31 mouse cellular contexts compared by ENCODE assay signal in the genomic region with DNA sequence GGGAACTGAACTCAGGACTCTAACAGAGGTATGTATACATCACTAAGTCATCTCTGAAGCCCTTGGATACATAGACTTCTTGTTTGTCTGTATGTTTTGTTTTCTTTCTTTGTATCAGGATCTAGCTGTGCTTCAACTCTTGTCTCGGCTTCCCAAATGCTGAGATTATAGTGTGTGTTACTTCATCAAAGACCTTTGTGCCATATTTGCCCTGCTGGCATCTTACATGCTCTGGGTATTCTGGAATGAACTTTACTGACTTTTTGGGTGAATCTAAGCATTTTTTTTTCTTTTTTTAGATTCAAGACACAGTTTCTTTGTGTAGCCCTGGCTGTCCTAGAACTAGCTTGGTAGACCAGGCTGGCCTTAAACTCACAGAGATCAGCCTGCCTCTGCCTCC.
"Had no signal": no experiment of that assay in that cellular context is flagged by ENCODE, and none has a peak within 500 bp of the region (broad histone marks: within the 10 kb centered on the region; RNA-seq: fewer than 3 reads in every experiment).

No protein-coding gene starts in this region.

- H3K27me3 ChIP-seq: limb, embryonic 12.5 days; limb, embryonic 13.5 days; limb, embryonic 15.5 days; liver, embryonic 12.5 days; liver, embryonic 13.5 days; liver, embryonic 15.5 days; lung, embryonic 15.5 days; megakaryocyte, embryonic 14.5 days; midbrain, embryonic 12.5 days; midbrain, embryonic 13.5 days; midbrain, embryonic 15.5 days; neural tube, embryonic 12.5 days had no signal

- H3K27ac ChIP-seq: limb, embryonic 10.5 days; limb, embryonic 12.5 days; limb, embryonic 13.5 days; limb, embryonic 15.5 days; liver, embryonic 12.5 days; liver, embryonic 13.5 days; liver, embryonic 14.5 days; liver, embryonic 15.5 days; lung, embryonic 15.5 days; macrophage; midbrain, embryonic 10.5 days; midbrain, embryonic 12.5 days; midbrain, embryonic 13.5 days; midbrain, embryonic 15.5 days; neural tube, embryonic 12.5 days had no signal

- H3K4me3 ChIP-seq: limb, embryonic 10.5 days; limb, embryonic 12.5 days; limb, embryonic 13.5 days; limb, embryonic 15.5 days; liver, embryonic 12.5 days; liver, embryonic 13.5 days; liver, embryonic 15.5 days; lung, embryonic 15.5 days; megakaryocyte, embryonic 14.5 days; midbrain, embryonic 10.5 days; midbrain, embryonic 12.5 days; midbrain, embryonic 13.5 days; midbrain, embryonic 15.5 days; myocyte; neural tube, embryonic 12.5 days had no signal

- H3K4me1 ChIP-seq: limb, embryonic 10.5 days; limb, embryonic 12.5 days; limb, embryonic 13.5 days; limb, embryonic 15.5 days; liver, embryonic 12.5 days; liver, embryonic 13.5 days; liver, embryonic 15.5 days; lung, embryonic 15.5 days; midbrain, embryonic 10.5 days; midbrain, embryonic 12.5 days; midbrain, embryonic 13.5 days; neural tube, embryonic 12.5 days had no signal

- H3K9ac ChIP-seq: limb, embryonic 12.5 days; limb, embryonic 13.5 days; limb, embryonic 15.5 days; liver, embryonic 12.5 days; liver, embryonic 13.5 days; liver, embryonic 14.5 days; liver, embryonic 15.5 days; lung, embryonic 14.5 days; lung, embryonic 15.5 days; midbrain, embryonic 12.5 days; midbrain, embryonic 13.5 days; midbrain, embryonic 15.5 days; neural tube, embryonic 12.5 days had no signal

- DNase-seq: left cerebral cortex, postnatal 4 days; liver; liver, embryonic 13.5 days; lung, adult 18-20 months; lung, adult 2 months; lung, embryonic 14.5 days; lung, postnatal 10 days; lung, postnatal 14 days; lung, postnatal 36 days; lung, postnatal 4 days; midbrain, embryonic 14.5 days had no signal

- H3K4me2 ChIP-seq: limb, embryonic 12.5 days; limb, embryonic 13.5 days; limb, embryonic 15.5 days; liver, embryonic 11.5 days; liver, embryonic 12.5 days; liver, embryonic 13.5 days; liver, embryonic 15.5 days; lung, embryonic 14.5 days; lung, embryonic 15.5 days; midbrain, embryonic 11.5 days; midbrain, embryonic 12.5 days; midbrain, embryonic 13.5 days; midbrain, embryonic 15.5 days; neural tube, embryonic 12.5 days had no signal

- H3K9me3 ChIP-seq: limb, embryonic 10.5 days; limb, embryonic 12.5 days; limb, embryonic 13.5 days; limb, embryonic 15.5 days; liver, embryonic 12.5 days; liver, embryonic 13.5 days; liver, embryonic 15.5 days; lung, embryonic 15.5 days; megakaryocyte, embryonic 14.5 days; midbrain, embryonic 10.5 days; midbrain, embryonic 12.5 days; midbrain, embryonic 13.5 days; midbrain, embryonic 15.5 days; neural tube, embryonic 12.5 days had no signal

- ATAC-seq: liver, embryonic 12.5 days; lung, postnatal 0 days; midbrain, embryonic 13.5 days; midbrain, embryonic 15.5 days; midbrain, embryonic 16.5 days had no signal
